Comparison of ENCODE assay signal across 14 mouse cellular contexts in genomic region chr16:33940095-33940494, GRCm38 (mm10). TPM values are rescaled to one million over a fixed set of nuclear protein-coding genes. Genes with fewer than 3 reads are reported as not detected.
A peak's percentile ranks its signal among the peaks of the same experiment; 100 is the strongest.
DNase-seq lines count a peak whose midpoint lies in the region; ATAC-seq and TF ChIP-seq lines count a peak whose summit lies in the region.
"Had no signal": no experiment of that assay in that cellular context is flagged by ENCODE, and none has a peak within 500 bp of the region (broad histone marks: within the 10 kb centered on the region; RNA-seq: fewer than 3 reads in every experiment).

No protein-coding gene starts in this region.

- TF ChIP-seq POLR2A in heart, adult 2 months (IDR thresholded peaks at IDR 0.05; ENCODE audit: insufficient read depth, low read depth, low read length) = no peak

- 33% methylated on average over 5 of the region's 5 CpGs for WGBS in heart, adult 2 months
- 58% methylated on average over 5 of the region's 5 CpGs for WGBS in kidney, postnatal 0 days
- 81% methylated on average over 5 of the region's 5 CpGs for WGBS in limb, embryonic 12.5 days

- TF ChIP-seq EP300 in heart, adult 2 months (IDR thresholded peaks at IDR 0.05; ENCODE audit: insufficient read depth, low read depth, low read length) = no peak

- no peaks in the 10 kb centered on the region for H3K27me3 ChIP-seq in heart, adult 2 months (ENCODE audit: control insufficient read depth, insufficient read depth, low read length)
- H3K27me3 ChIP-seq in kidney, postnatal 0 days (ENCODE audit: insufficient read depth, low read length) = no peaks in the 10 kb centered on the region
- H3K27me3 ChIP-seq in limb, embryonic 12.5 days = no peaks in the 10 kb centered on the region
- H3K27me3 ChIP-seq: neural tube, embryonic 12.5 days had no signal

- H3K27ac ChIP-seq in heart, adult 2 months = peak overlapping the region; percentile 4
- 0 out of 2 replicates have a peak overlapping the region, but pooled peaks have one; percentile 15 for H3K27ac ChIP-seq in kidney, postnatal 0 days
- H3K27ac ChIP-seq in limb, embryonic 12.5 days = peak overlapping the region; percentile 45; the same call in 1 of the 2 replicates
- H3K27ac ChIP-seq: neural tube, embryonic 12.5 days had no signal

- intact Hi-C loops in heart, adult 2 months (cut with DNase I) = loop anchor here (2.0 to 10.0 kb wide), 2 partner anchors 61 to 355 kb away; no protein-coding TSS in a partner anchor

- H3K79me2 ChIP-seq in heart, adult 2 months (replicated peaks; ENCODE audit: control insufficient read depth, insufficient read depth, low read length) = no peaks in the 10 kb centered on the region

- TF ChIP-seq CTCF in heart, adult 2 months (IDR thresholded peaks at IDR 0.05) = no peak
- TF ChIP-seq CTCF in kidney, postnatal 0 days (IDR thresholded peaks at IDR 0.05; ENCODE audit: low read depth) = no peak

- H3K4me1 ChIP-seq in heart, adult 2 months (ENCODE audit: control insufficient read depth, insufficient read depth, low read length) = peaks cover 49% of the 10 kb centered on the region
- peaks cover 38% of the 10 kb centered on the region for H3K4me1 ChIP-seq in kidney, postnatal 0 days (replicated peaks; ENCODE audit: insufficient read depth, low read length)
- peaks cover 66% of the 10 kb centered on the region for H3K4me1 ChIP-seq in limb, embryonic 12.5 days (replicated peaks)

- H3K9ac ChIP-seq in heart, adult 2 months (ENCODE audit: low read depth, low read length) = no peak overlapping the region
- H3K9ac ChIP-seq in kidney, postnatal 0 days (ENCODE audit: low read depth, low read length) = no peak overlapping the region
- H3K9ac ChIP-seq in limb, embryonic 12.5 days (replicated peaks) = no peak overlapping the region
- H3K9ac ChIP-seq: forebrain, postnatal 0 days; neural tube, embryonic 12.5 days had no signal

- DNase-seq in heart, adult 2 months = no peak
- DNase-seq in heart, adult 8-10 months (ENCODE audit: low spot score) = no peak
- DNase-seq in kidney, postnatal 0 days (ENCODE audit: low spot score) = no peak
- DNase-seq in kidney, postnatal 36 days = no peak
- DNase-seq in cerebellum, postnatal 25 days = peak; percentile 65 to 72
- DNase-seq in thymus, postnatal 25 days = no peak
- DNase-seq in urinary bladder, postnatal 36 days (ENCODE audit: low spot score in 2 of 2) = no peak
- DNase-seq: adrenal gland, adult 8-10 months; forebrain, postnatal 0 days; gastrocnemius, postnatal 25 days; lung, adult 18-20 months had no signal

- no peak for ATAC-seq in kidney, postnatal 0 days (replicated peaks; ENCODE audit: low FRiP score, low read depth)
- no peak for ATAC-seq in limb, embryonic 12.5 days (ENCODE audit: insufficient number of reproducible peaks, insufficient read depth, low FRiP score, low TSS enrichment, low read depth)
- ATAC-seq: forebrain, postnatal 0 days; midbrain, embryonic 16.5 days had no signal

- H3K9me3 ChIP-seq in kidney, postnatal 0 days (replicated peaks; ENCODE audit: low read length) = no peaks in the 10 kb centered on the region
- no peaks in the 10 kb centered on the region for H3K9me3 ChIP-seq in limb, embryonic 12.5 days
- H3K9me3 ChIP-seq: neural tube, embryonic 12.5 days had no signal

- peaks cover 4% of the 10 kb centered on the region; the same call in 1 of the 2 replicates for H3K36me3 ChIP-seq in heart, adult 2 months (ENCODE audit: control insufficient read depth, insufficient read depth, low read length)
- no peaks in the 10 kb centered on the region for H3K36me3 ChIP-seq in kidney, postnatal 0 days (ENCODE audit: insufficient read depth, low read length)
- H3K36me3 ChIP-seq in limb, embryonic 12.5 days = peaks cover 22% of the 10 kb centered on the region; the same call in 1 of the 2 replicates
- H3K36me3 ChIP-seq: neural tube, embryonic 12.5 days had no signal

- H3K4me2 ChIP-seq in kidney, postnatal 0 days (ENCODE audit: low read length) = no peak overlapping the region
- no peak overlapping the region for H3K4me2 ChIP-seq in limb, embryonic 12.5 days
- H3K4me2 ChIP-seq: neural tube, embryonic 12.5 days had no signal

- H3K4me3 ChIP-seq in heart, adult 2 months = no peak overlapping the region
- H3K4me3 ChIP-seq in kidney, postnatal 0 days (replicated peaks; ENCODE audit: low read depth, low read length) = no peak overlapping the region
- H3K4me3 ChIP-seq in limb, embryonic 12.5 days (replicated peaks) = no peak overlapping the region
- H3K4me3 ChIP-seq: neural tube, embryonic 12.5 days had no signal

RNA-seq across cellular contexts. Expression of gene Umps, which starts 26.7 kb away (rescaled TPM):
- 1 to 10 TPM; 7.9 to 8.4 TPM for total RNA-seq in heart, adult 2 months (2021)
- polyA plus RNA-seq in heart, adult 2 months (2012; rRNA removed) = 3.8 and 5.5 TPM in 2 replicates
- 1 to 10 TPM; 7.9 to 9.1 (median 8.3) TPM for total RNA-seq in heart, adult 8-10 months (2022)
- polyA plus RNA-seq in kidney, postnatal 0 days (2015; fragmentation: Nextera tagmentation; extraction: Ambion mirVana) = 37.9 and 41.7 TPM in 2 replicates
- polyA plus RNA-seq in limb, embryonic 12.5 days (2016; fragmentation: Nextera tagmentation; extraction: Ambion mirVana) = 67.9 and 69.2 TPM in 2 replicates

Comparison
In these comparisons a context has a peak if more than half of its experiments do, and no peak if none do; other contexts are left out.
1. DNase-seq: peak in cerebellum, postnatal 25 days (2 of 2); none in heart, adult 2 months (0 of 2), heart, adult 8-10 months (single experiment), kidney, postnatal 0 days (single experiment), kidney, postnatal 36 days (0 of 2), thymus, postnatal 25 days (single experiment) and urinary bladder, postnatal 36 days (0 of 2).
2. Peak in every context shown above with its lines, with median percentiles within 50 percentile points of each other: H3K27ac ChIP-seq.